Mouse (Mus musculus) intestine, postnatal 0 days (tissue): ENCODE measurements around the gene Kcnab3. TPM values are rescaled to one million over a fixed set of nuclear protein-coding genes. Genes with fewer than 3 reads are reported as not detected.

Experiments used
- ATAC-seq: fragments of 200-750 bp; cut with Nextera tagmentation; 2 replicates; pipeline ENCODE4 v1.8.0; 2017; ENCODE audit warnings: mild to moderate bottlenecking, moderate TSS enrichment, moderate library complexity
- H3K27ac ChIP-seq: fragments of 300-500 bp; sonication (generic); 2 replicates; pipeline ENCODE4 v1.5.1; 2014; ENCODE audit warnings: mild to moderate bottlenecking, low read depth, low read length, moderate library complexity
- H3K27me3 ChIP-seq: fragments of 300-500 bp; sonication (generic); replicated peaks from 2 replicates; pipeline ENCODE4 v1.6.1; 2014; ENCODE audit warnings: low read length, mixed read lengths; ENCODE audit not compliant: control insufficient read depth, insufficient read depth
- H3K36me3 ChIP-seq: fragments of 300-500 bp; sonication (generic); 2 replicates; pipeline ENCODE4 v1.6.1; 2014; ENCODE audit warnings: mild to moderate bottlenecking, moderate library complexity; ENCODE audit not compliant: control insufficient read depth, insufficient read depth
- H3K4me1 ChIP-seq: fragments of 300-500 bp; sonication (generic); replicated peaks from 2 replicates; pipeline ENCODE4 v1.6.1; 2014; ENCODE audit warnings: antibody characterized with exemption, low read length, mixed read lengths; ENCODE audit not compliant: control insufficient read depth, insufficient read depth
- H3K4me2 ChIP-seq: fragments of 300-500 bp; sonication (generic); replicated peaks from 2 replicates; pipeline ENCODE4 v1.6.1; 2014; ENCODE audit warnings: low read depth, mild to moderate bottlenecking, moderate library complexity
- H3K4me3 ChIP-seq: fragments of 300-500 bp; sonication (generic); 2 replicates; pipeline ENCODE4 v1.5.1; 2014; ENCODE audit warnings: low read depth, low read length
- H3K9ac ChIP-seq: fragments of 300-500 bp; sonication (generic); 2 replicates; pipeline ENCODE4 v1.6.1; 2014; ENCODE audit warnings: mild to moderate bottlenecking, low read depth, low read length
- H3K9me3 ChIP-seq: fragments of 300-500 bp; sonication (generic); 2 replicates; pipeline ENCODE4 v1.6.1; 2016; ENCODE audit warnings: mixed run types; ENCODE audit not compliant: control insufficient read depth
- CTCF ChIP-seq: sonication (generic); IDR thresholded peaks from 2 replicates; pipeline ENCODE4 v1.5.1; 2016; ENCODE audit warnings: low read depth, mild to moderate bottlenecking, control low read depth, antibody characterized with exemption, moderate library complexity
- whole genome bisulfite sequencing: fragments of 180-500 bp; shearing (Covaris S2); extraction: QIAGEN DNeasy Blood & Tissue Kit; methylation state at CpG from one replicate; pipeline ENCODE4 v1.1.7; 2014; 5-methylcytosine and 5-hydroxymethylcytosine counted together
- polyA plus RNA-seq: library from polyadenylated mRNA; unstranded; fragments of >200 nt; fragmentation: Nextera tagmentation; extraction: Ambion mirVana; gene quantifications from 2 replicates; pipeline ENCODE4 v1.2.1, GENCODE M21; 2015

Gene Kcnab3
- polyA plus RNA-seq, 1 experiment from 2014 or later: 1.4 TPM

GRCm38 (mm10) chr11:69371601-69372000 lies 45.5 kb downstream of the Kcnab3 start:
- TF ChIP-seq CTCF: no peak
- ATAC-seq: no peak
- peaks cover 8% of the 10 kb centered on the region; the same call in 1 of the 2 replicates for H3K4me1 ChIP-seq
- H3K27me3 ChIP-seq: no peaks in the 10 kb centered on the region
- WGBS: 59% methylated on average over 12 of the region's 12 CpGs
- H3K27ac ChIP-seq: no peak overlapping the region
- no peak overlapping the region for H3K4me3 ChIP-seq
- no peaks in the 10 kb centered on the region for H3K9me3 ChIP-seq
- H3K36me3 ChIP-seq: peaks cover 8% of the 10 kb centered on the region; the same call in 1 of the 2 replicates
- H3K9ac ChIP-seq: no peak overlapping the region
- H3K4me2 ChIP-seq: no peak overlapping the region

- Histone ChIP-seq H3K4me3 (no peak overlapping the region), H3K36me3 (peaks cover 8% of the 10 kb centered on the region; the same call in 1 of the 2 replicates), H3K9me3 (no peaks in the 10 kb centered on the region), H3K4me2 (peak overlapping the region; percentile 21; the same call in 1 of the 2 replicates), H3K4me1 (peaks cover 8% of the 10 kb centered on the region; the same call in 1 of the 2 replicates), H3K27ac (0 out of 2 replicates have a peak overlapping the region, but pooled peaks have one; percentile 31), H3K9ac (no peak overlapping the region), H3K27me3 (no peaks in the 10 kb centered on the region)
- no peak for ATAC-seq
- 34% methylated on average over 12 of the region's 12 CpGs for WGBS
- TF ChIP-seq CTCF: no peak
Measured at GRCm38 (mm10) chr11:69372056-69372779, 46.2 kb downstream of the Kcnab3 start.

- no peak overlapping the region for H3K4me2 ChIP-seq
- no peak overlapping the region for H3K27ac ChIP-seq
- no peak overlapping the region for H3K9ac ChIP-seq
- no peaks in the 10 kb centered on the region for H3K9me3 ChIP-seq
- H3K4me1 ChIP-seq: peaks cover 10% of the 10 kb centered on the region; the same call in 1 of the 2 replicates
- H3K27me3 ChIP-seq: no peaks in the 10 kb centered on the region
- TF ChIP-seq CTCF: peak; percentile 72
- H3K36me3 ChIP-seq: peaks cover 8% of the 10 kb centered on the region; the same call in 1 of the 2 replicates
- no peak for ATAC-seq
- WGBS: 58% methylated on average over 3 of the region's 3 CpGs
- H3K4me3 ChIP-seq: no peak overlapping the region
Measured at GRCm38 (mm10) chr11:69372780-69373170, 46.7 kb downstream of the Kcnab3 start.

- Histone ChIP-seq H3K9ac (no peak overlapping the region), H3K4me2 (no peak overlapping the region), H3K36me3 (peaks cover 8% of the 10 kb centered on the region; the same call in 1 of the 2 replicates), H3K4me1 (peaks cover 10% of the 10 kb centered on the region; the same call in 1 of the 2 replicates), H3K27ac (no peak overlapping the region), H3K27me3 (no peaks in the 10 kb centered on the region), H3K4me3 (no peak overlapping the region), H3K9me3 (no peaks in the 10 kb centered on the region)
- 84% methylated on average over 16 of the region's 16 CpGs for WGBS
- ATAC-seq: no peak
- no peak for TF ChIP-seq CTCF
Measured at GRCm38 (mm10) chr11:69373223-69373965, 47.3 kb downstream of the Kcnab3 start.

DNA sequence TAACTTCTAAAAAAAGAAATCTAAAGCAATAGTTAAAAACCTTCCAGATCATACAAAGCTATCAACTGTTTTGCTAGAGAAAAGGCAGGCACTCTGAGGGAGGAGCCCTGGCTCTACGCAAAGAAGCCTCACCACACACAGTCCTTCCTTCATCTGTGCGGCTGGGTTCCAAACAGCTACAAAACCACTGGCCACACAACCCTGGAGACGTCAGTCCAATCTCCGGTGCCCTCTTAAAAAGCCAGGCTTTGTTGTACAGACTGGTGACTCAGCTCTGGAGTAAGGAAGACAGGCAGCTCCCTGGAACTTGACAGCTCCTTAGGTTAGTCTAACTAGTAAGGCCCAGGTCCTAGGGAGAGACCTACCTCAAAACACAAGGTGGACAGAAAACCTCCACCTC lies 49.6 kb downstream of the Kcnab3 start:
- Histone ChIP-seq H3K9ac (no peak overlapping the region), H3K27me3 (no peaks in the 10 kb centered on the region), H3K4me1 (peaks cover 10% of the 10 kb centered on the region; the same call in 1 of the 2 replicates), H3K9me3 (no peaks in the 10 kb centered on the region), H3K4me2 (no peak overlapping the region), H3K4me3 (no peak overlapping the region), H3K27ac (no peak overlapping the region), H3K36me3 (peaks cover 8% of the 10 kb centered on the region; the same call in 1 of the 2 replicates)
- 88% methylated on average over 4 of the region's 4 CpGs for WGBS
- no peak for ATAC-seq
- TF ChIP-seq CTCF: no peak

DNA sequence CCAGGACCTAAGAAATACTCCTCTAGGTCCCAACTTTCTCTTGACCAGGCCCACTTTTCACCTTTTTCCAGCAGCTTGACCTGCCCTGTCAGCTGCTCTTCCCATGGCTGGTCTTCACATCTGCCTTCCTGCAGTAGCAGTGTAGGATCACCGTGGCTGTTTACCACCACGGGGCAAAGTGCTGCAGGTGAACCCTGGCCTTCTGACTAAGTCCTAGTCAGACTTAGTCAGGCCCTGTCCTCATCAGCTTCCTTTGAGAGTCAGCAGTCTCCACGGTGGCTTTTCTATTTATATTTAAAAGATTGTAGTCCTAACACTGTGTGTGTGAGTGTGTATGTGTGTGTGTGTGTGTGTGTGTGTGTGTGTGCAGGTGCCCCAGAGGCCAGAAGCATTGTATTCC lies 51.7 kb downstream of the Kcnab3 start:
- H3K9me3 ChIP-seq: no peaks in the 10 kb centered on the region
- H3K4me3 ChIP-seq: no peak overlapping the region
- peaks cover 8% of the 10 kb centered on the region; the same call in 1 of the 2 replicates for H3K36me3 ChIP-seq
- no peaks in the 10 kb centered on the region for H3K27me3 ChIP-seq
- H3K9ac ChIP-seq: no peak overlapping the region
- peak overlapping the region; percentile 79 for H3K27ac ChIP-seq
- WGBS: 38% methylated on average over 3 of the region's 3 CpGs
- peak; percentile 95 for ATAC-seq
- no peak for TF ChIP-seq CTCF
- H3K4me2 ChIP-seq: peak overlapping the region; percentile 45
- 0 out of 2 replicates have a peak, but pooled peaks cover 2% of the 10 kb centered on the region for H3K4me1 ChIP-seq
